Mouse (Mus musculus) central nervous system, embryonic 18 days (tissue): Measurements from ENCODE around the gene Nudt13. TPM values are rescaled to one million over a fixed set of nuclear protein-coding genes. Genes with fewer than 3 reads are reported as not detected.

ENCODE experiments used
- polyA plus RNA-seq: library from polyadenylated mRNA; depleted of rRNA; stranded (reverse); fragments of >200 nt; gene quantifications from 2 replicates; pipeline ENCODE4 v1.2.3, GENCODE M21; 2012; rRNA removed

The Nudt13 gene
- 21.6 and 25.3 TPM in 2 replicates for polyA plus RNA-seq

GRCm38 (mm10) chr14:20294117-20294892, at the start of gene Nudt13:
Gene Nudt13, plus strand, starts transcription at chr14:20294697.

GRCm38 (mm10) chr14:20269082-20269809, 25.3 kb upstream of the Nudt13 start, which contains the start of gene Kcnk16:
Gene Kcnk16, minus strand, starts transcription at chr14:20269199.

GRCm38 (mm10) chr14:20347991-20348541, 53.6 kb downstream of the Nudt13 start, which contains the start of the genes Ecd and Fam149b:
Gene Ecd, minus strand, starts transcription at chr14:20348121.
Gene Fam149b, plus strand, starts transcription at chr14:20348162.

Other genes with a start within 250 kb of the Nudt13 start
- 10.1 and 10.5 TPM in 2 replicates for gene Saysd1, start 156.2 kb upstream of the Nudt13 start, polyA plus RNA-seq
- gene Kcnk5, start 112.9 kb upstream of the Nudt13 start, polyA plus RNA-seq: 0.78 and 1.3 TPM in 2 replicates
- gene Kcnk16, start 25.5 kb upstream of the Nudt13 start, polyA plus RNA-seq: not detected in 2 replicates
- 34.0 and 35.8 TPM in 2 replicates for gene Ecd, start 53.4 kb downstream of the Nudt13 start, polyA plus RNA-seq
- gene Fam149b, start 53.5 kb downstream of the Nudt13 start, polyA plus RNA-seq: 53.0 and 54.0 TPM in 2 replicates
- 96.5 and 99.4 TPM in 2 replicates for gene Dnajc9, start 94.2 kb downstream of the Nudt13 start, polyA plus RNA-seq
- gene Mrps16, start 98.9 kb downstream of the Nudt13 start, polyA plus RNA-seq: 40.9 and 49.2 TPM in 2 replicates
- 1.0 and 1.7 TPM in 2 replicates for gene Cfap70, start 157.5 kb downstream of the Nudt13 start, polyA plus RNA-seq
- gene Anxa7, start 185.4 kb downstream of the Nudt13 start, polyA plus RNA-seq: 36.4 and 39.5 TPM in 2 replicates
- 1.1 and 1.2 TPM in 2 replicates for gene Mss51, start 202.2 kb downstream of the Nudt13 start, polyA plus RNA-seq